Mouse (Mus musculus): Measurements from ENCODE around the gene Vamp1. TPM values are rescaled to one million over a fixed set of nuclear protein-coding genes. Genes with fewer than 3 reads are reported as not detected.
"Not testable (repeated sequence)": the region's sequence is repeated elsewhere in the genome, so short reads cannot be mapped to it uniquely, and the experiment has no call there.

The Vamp1 gene
- polyA plus RNA-seq, 1 experiment, result 13.6 TPM

GRCm38 (mm10) chr6:125272228-125272785 is 57.0 kb downstream of the Vamp1 start:
- DNase-seq (ENCODE audit: low read depth, low spot score), result no peak
- WGBS, result 75% methylated on average over 10 of the region's 10 CpGs

- no peak for DNase-seq (ENCODE audit: low read depth, low spot score)
- WGBS, result 47% methylated on average over 15 of the region's 15 CpGs
Observed at GRCm38 (mm10) chr6:125274841-125275563, 59.7 kb downstream of the Vamp1 start.

- DNase-seq (ENCODE audit: low read depth, low spot score), result no peak
- WGBS, result 59% methylated on average over 8 of the region's 8 CpGs
Observed at GRCm38 (mm10) chr6:125279729-125280128, 64.4 kb downstream of the Vamp1 start.

- DNase-seq (ENCODE audit: low read depth, low spot score), result not testable (repeated sequence)
- WGBS, result 95% methylated on average over 13 of the region's 13 CpGs
Observed at GRCm38 (mm10) chr6:125282721-125283120, 67.4 kb downstream of the Vamp1 start.

GRCm38 (mm10) chr6:125284250-125284649 is 68.9 kb downstream of the Vamp1 start:
- WGBS, result 28% methylated on average over 8 of the region's 8 CpGs
- DNase-seq (ENCODE audit: low read depth, low spot score), result no peak

GRCm38 (mm10) chr6:125284751-125285150 is 69.4 kb downstream of the Vamp1 start:
- DNase-seq (ENCODE audit: low read depth, low spot score), result no peak
- WGBS, result 87% methylated on average over 7 of the region's 7 CpGs

- no peak for DNase-seq (ENCODE audit: low read depth, low spot score)
- WGBS, result 96% methylated on average over 22 of the region's 22 CpGs
Observed at GRCm38 (mm10) chr6:125285890-125286289, 70.5 kb downstream of the Vamp1 start, which contains the start of gene Tuba3a. TSS of gene Tuba3a (minus strand) at chr6:125286042.

- WGBS, result 37% methylated on average over 4 of the region's 4 CpGs
- no peak for DNase-seq (ENCODE audit: low read depth, low spot score)
Observed at GRCm38 (mm10) chr6:125286944-125287343, 71.6 kb downstream of the Vamp1 start.

GRCm38 (mm10) chr6:125288730-125289129 is 73.4 kb downstream of the Vamp1 start:
- WGBS, result 42% methylated on average over 5 of the region's 5 CpGs
- no peak for DNase-seq (ENCODE audit: low read depth, low spot score)

GRCm38 (mm10) chr6:125291329-125291728 is 76.0 kb downstream of the Vamp1 start:
- DNase-seq (ENCODE audit: low read depth, low spot score), result no peak
- 66% methylated on average over 4 of the region's 4 CpGs for WGBS

- peak; percentile 80 for DNase-seq (ENCODE audit: low read depth, low spot score)
- WGBS, result 37% methylated on average over 7 of the region's 7 CpGs
Observed at GRCm38 (mm10) chr6:125292256-125292655, 76.9 kb downstream of the Vamp1 start.

- DNase-seq (ENCODE audit: low read depth, low spot score), result no peak
- 90% methylated on average over 4 of the region's 4 CpGs for WGBS
Observed at GRCm38 (mm10) chr6:125294049-125294448, 78.7 kb downstream of the Vamp1 start.

Other genes starting within 250 kb of the Vamp1 start
- 2.3 and 3.3 TPM in 2 replicates for gene Pianp, start 218.9 kb upstream of the Vamp1 start, polyA plus RNA-seq (2012; rRNA removed)
- 39.5 and 59.5 TPM in 2 replicates for gene Zfp384, start 206.4 kb upstream of the Vamp1 start, polyA plus RNA-seq (2012; rRNA removed)
- 42.5 and 43.1 TPM in 2 replicates for gene Ing4, start 175.8 kb upstream of the Vamp1 start, polyA plus RNA-seq (2012; rRNA removed)
- gene Acrbp, start 165.9 kb upstream of the Vamp1 start, polyA plus RNA-seq (2012; rRNA removed), result 12.5 and 14.6 TPM in 2 replicates
- 55.4 and 127 TPM in 2 replicates for gene Lpar5, start 147.6 kb upstream of the Vamp1 start, polyA plus RNA-seq (2012; rRNA removed)
- 22.4 and 35.5 TPM in 2 replicates for gene Chd4, start 119.6 kb upstream of the Vamp1 start, polyA plus RNA-seq (2012; rRNA removed)
- gene Nop2, start 83.6 kb upstream of the Vamp1 start, polyA plus RNA-seq (2012; rRNA removed), result 17.7 and 18.4 TPM in 2 replicates
- 6.3 and 9.4 TPM in 2 replicates for gene Iffo1, start 70.3 kb upstream of the Vamp1 start, polyA plus RNA-seq (2012; rRNA removed)
- gene Gapdh, start 49.1 kb upstream of the Vamp1 start, polyA plus RNA-seq (2012; rRNA removed), result 3,259 and 4,191 TPM in 2 replicates
- gene Ncapd2, start 23.9 kb upstream of the Vamp1 start, polyA plus RNA-seq (2012; rRNA removed), result 94.4 and 101 TPM in 2 replicates
- 83.2 and 95.7 TPM in 2 replicates for gene Mrpl51, start 23.8 kb upstream of the Vamp1 start, polyA plus RNA-seq (2012; rRNA removed)
- gene Tapbpl, start 16.3 kb downstream of the Vamp1 start, polyA plus RNA-seq (2012; rRNA removed), result 58.9 and 64.5 TPM in 2 replicates
- 4.5 and 5.3 TPM in 2 replicates for gene Cd27, start 21.5 kb downstream of the Vamp1 start, polyA plus RNA-seq (2012; rRNA removed)
- 0.05 and 0.14 TPM in 2 replicates for gene Tuba3a, start 70.5 kb downstream of the Vamp1 start, polyA plus RNA-seq (2012; rRNA removed)
- gene Ltbr, start 98.3 kb downstream of the Vamp1 start, polyA plus RNA-seq (2012; rRNA removed), result 123 and 136 TPM in 2 replicates
- 7.9 and 11.0 TPM in 2 replicates for gene Scnn1a, start 105.1 kb downstream of the Vamp1 start, polyA plus RNA-seq (2012; rRNA removed)
- gene Tnfrsf1a, start 133.8 kb downstream of the Vamp1 start, polyA plus RNA-seq (2012; rRNA removed), result 123 and 182 TPM in 2 replicates
- 24.1 and 35.0 TPM in 2 replicates for gene Plekhg6, start 165.2 kb downstream of the Vamp1 start, polyA plus RNA-seq (2012; rRNA removed)

All from large intestine, adult 2 months (tissue).